Mouse (Mus musculus) CH12.LX (cell line): ENCODE data around the gene Tbc1d14. TPM values are rescaled to one million over a fixed set of nuclear protein-coding genes. Genes with fewer than 3 reads are reported as not detected.
A peak's percentile ranks its signal among the peaks of the same experiment; 100 is the strongest.

Experiments
- DNase-seq: peaks from one replicate; pipeline ENCODE4 v3.0.0-alpha.2; 2013; ENCODE audit errors: extremely low read depth
- H3K27ac ChIP-seq: 2 replicates; pipeline ENCODE4 v1.5.1; 2012; ENCODE audit warnings: low read depth, mild to moderate bottlenecking, control low read depth, moderate library complexity; ENCODE audit not compliant: insufficient read depth
- H3K27me3 ChIP-seq: replicated peaks from 2 replicates; pipeline ENCODE3; 2012; ENCODE audit warnings: inconsistent platforms
- H3K36me3 ChIP-seq, 2 experiments: replicated peaks in 1 of 2; 2 replicates each; pipeline versions ENCODE3 to v1.6.1; 2012; ENCODE audit warnings: inconsistent platforms in 1 of 2, low read length in 1 of 2, mild to moderate bottlenecking in 1 of 2, mixed read lengths in 1 of 2, moderate library complexity in 1 of 2; ENCODE audit not compliant: control insufficient read depth in 1 of 2, insufficient read depth in 1 of 2
- H3K4me1 ChIP-seq, 2 experiments: 2 replicates each; pipeline ENCODE4 v1.6.1; 2012; ENCODE audit warnings: inconsistent platforms in 1 of 2, moderate library complexity in 1 of 2; ENCODE audit not compliant: insufficient read depth in 2 of 2, control insufficient read depth in 1 of 2
- H3K4me2 ChIP-seq: 2 replicates; pipeline ENCODE4 v1.6.1; 2012; ENCODE audit warnings: low read depth, mild to moderate bottlenecking, control low read depth; ENCODE audit not compliant: poor library complexity, insufficient read depth, severe bottlenecking
- H3K4me3 ChIP-seq, 3 experiments: fragments of 150-350 bp in 1 of 3; sonication (generic) in 1 of 3; replicated peaks in 1 of 3; 2 replicates each; pipeline versions ENCODE3 to v1.5.1; 2011 to 2012; ENCODE audit warnings: low read depth in 2 of 3, low read length in 2 of 3, mild to moderate bottlenecking in 2 of 3, moderate library complexity in 2 of 3, control low read depth in 1 of 3, improper control_type of control experiment in 1 of 3, inconsistent platforms in 1 of 3, mixed read lengths in 1 of 3; ENCODE audit not compliant: poor library complexity in 1 of 3
- H3K79me2 ChIP-seq: replicated peaks from 2 replicates; pipeline ENCODE4 v1.6.1; 2012; ENCODE audit warnings: mild to moderate bottlenecking, moderate library complexity; ENCODE audit not compliant: control insufficient read depth, poor library complexity, insufficient read depth, severe bottlenecking; ENCODE audit errors: extremely low read depth
- H3K9ac ChIP-seq: 2 replicates; pipeline ENCODE4 v1.6.1; 2012; ENCODE audit warnings: low read depth, mild to moderate bottlenecking, control low read depth, moderate library complexity; ENCODE audit not compliant: insufficient read depth
- H3K9me3 ChIP-seq: replicated peaks from 2 replicates; pipeline ENCODE3; 2012; ENCODE audit warnings: low read length, inconsistent platforms, mixed read lengths
- CHD1 ChIP-seq: IDR thresholded peaks from 2 replicates; pipeline ENCODE4 v1.6.1; 2012; ENCODE audit warnings: low read depth, low read length, improper control_type of control experiment, inconsistent platforms
- CTCF ChIP-seq, 2 experiments: IDR thresholded peaks in 1 of 2; conservative IDR thresholded peaks in 1 of 2; 2 replicates each; pipeline ENCODE4 v1.5.1; 2011 to 2012; ENCODE audit warnings: low read depth in 2 of 2, low read length in 2 of 2, improper control_type of control experiment in 1 of 2, inconsistent platforms in 1 of 2, mild to moderate bottlenecking in 1 of 2, moderate library complexity in 1 of 2
- ELF1 ChIP-seq: IDR thresholded peaks from 2 replicates; pipeline ENCODE4 v1.6.1; 2014; ENCODE audit warnings: low read depth, mild to moderate bottlenecking, inconsistent platforms, low read length, improper control_type of control experiment
- EP300 ChIP-seq: IDR thresholded peaks from 2 replicates; pipeline ENCODE4 v1.6.1; 2011; ENCODE audit warnings: low read length, improper control_type of control experiment
- ETS1 ChIP-seq: conservative IDR thresholded peaks from 2 replicates; pipeline ENCODE4 v1.6.1; 2012; ENCODE audit warnings: low read depth, mild to moderate bottlenecking, inconsistent platforms, low read length, improper control_type of control experiment, moderate library complexity
- HCFC1 ChIP-seq: IDR thresholded peaks from 2 replicates; pipeline ENCODE4 v1.6.1; 2012; ENCODE audit warnings: low read depth, mild to moderate bottlenecking, inconsistent platforms, low read length, improper control_type of control experiment
- IRF4 ChIP-seq: IDR thresholded peaks from 2 replicates; pipeline ENCODE4 v1.6.1; 2014; ENCODE audit warnings: low read depth, mild to moderate bottlenecking, inconsistent platforms, low read length, improper control_type of control experiment
- JUN ChIP-seq: IDR thresholded peaks from 2 replicates; pipeline ENCODE4 v1.6.1; 2011; ENCODE audit warnings: low read depth, mild to moderate bottlenecking, low read length, improper control_type of control experiment, moderate library complexity; ENCODE audit not compliant: insufficient read depth
- KAT2A ChIP-seq: IDR thresholded peaks from 2 replicates; pipeline ENCODE4 v1.6.1; 2012; ENCODE audit warnings: low read length, improper control_type of control experiment, inconsistent platforms; ENCODE audit not compliant: insufficient replicate concordance
- MAFK ChIP-seq: IDR thresholded peaks from 2 replicates; pipeline ENCODE4 v1.6.1; 2011; ENCODE audit warnings: low read length, improper control_type of control experiment; ENCODE audit not compliant: insufficient replicate concordance
- MAX ChIP-seq: IDR thresholded peaks from 2 replicates; pipeline ENCODE4 v1.6.1; 2011; ENCODE audit warnings: low read length, improper control_type of control experiment
- MAZ ChIP-seq: IDR thresholded peaks from 2 replicates; pipeline ENCODE4 v1.6.1; 2012; ENCODE audit warnings: low read depth, mild to moderate bottlenecking, inconsistent platforms, low read length, improper control_type of control experiment, moderate library complexity
- MEF2A ChIP-seq: IDR thresholded peaks from 2 replicates; pipeline ENCODE4 v1.6.1; 2014; ENCODE audit warnings: low read depth, mild to moderate bottlenecking, inconsistent platforms, low read length, improper control_type of control experiment, borderline replicate concordance
- MYC ChIP-seq: IDR thresholded peaks from 2 replicates; pipeline ENCODE4 v1.6.1; 2011; ENCODE audit warnings: low read depth, mild to moderate bottlenecking, improper control_type of control experiment, low read length
- NRF1 ChIP-seq: IDR thresholded peaks from 2 replicates; pipeline ENCODE4 v1.6.1; 2014; ENCODE audit warnings: low read depth, mild to moderate bottlenecking, inconsistent platforms, low read length, improper control_type of control experiment, moderate library complexity
- PAX5 ChIP-seq: IDR thresholded peaks from 2 replicates; pipeline ENCODE4 v1.6.1; 2012; ENCODE audit warnings: low read length, inconsistent platforms, mixed read lengths
- POLR2AphosphoS2 ChIP-seq: IDR thresholded peaks from 2 replicates; pipeline ENCODE4 v1.6.1; 2011; ENCODE audit warnings: low read depth, low read length, improper control_type of control experiment
- RAD21 ChIP-seq: IDR thresholded peaks from 2 replicates; pipeline ENCODE4 v1.6.1; 2011; ENCODE audit warnings: low read depth, mild to moderate bottlenecking, low read length, improper control_type of control experiment, moderate library complexity
- RCOR1 ChIP-seq: conservative IDR thresholded peaks from 2 replicates; pipeline ENCODE4 v1.6.1; 2012; ENCODE audit warnings: low read depth, mild to moderate bottlenecking, inconsistent platforms, low read length, improper control_type of control experiment
- SIN3A ChIP-seq: IDR thresholded peaks from 2 replicates; pipeline ENCODE4 v1.6.1; 2012; ENCODE audit warnings: low read length, improper control_type of control experiment, inconsistent platforms
- SMC3 ChIP-seq: IDR thresholded peaks from 2 replicates; pipeline ENCODE4 v1.6.1; 2011; ENCODE audit warnings: low read depth, low read length, improper control_type of control experiment
- TCF12 ChIP-seq: IDR thresholded peaks from 2 replicates; pipeline ENCODE4 v1.6.1; 2014; ENCODE audit warnings: low read depth, mild to moderate bottlenecking, inconsistent platforms, low read length, improper control_type of control experiment
- USF1 ChIP-seq: IDR thresholded peaks from 2 replicates; pipeline ENCODE4 v1.6.1; 2014; ENCODE audit warnings: low read depth, mild to moderate bottlenecking, inconsistent platforms, low read length, improper control_type of control experiment
- USF2 ChIP-seq: conservative IDR thresholded peaks from 2 replicates; pipeline ENCODE4 v1.6.1; 2011; ENCODE audit warnings: low read depth, low read length, improper control_type of control experiment
- dilution Hi-C: fragments of 300-500 bp; cut with MboI; formaldehyde crosslinking; loops from 2 replicates; pipeline ENCODE4 v1.14.3; 2020; ENCODE audit warnings: low sequenced_read_pairs; ENCODE audit not compliant: extremely low pct_unique_long_range_greater_than_20kb, extremely low pct_ligation_motif_present
- in situ Hi-C: fragments of 300-500 bp; cut with MboI; formaldehyde crosslinking; loops from 3 replicates; pipeline ENCODE4 v1.14.3; 2019; ENCODE audit warnings: low sequenced_read_pairs, low pct_ligation_motif_present, low pct_unique_long_range_greater_than_20kb, mixed read lengths
- polyA plus RNA-seq: library from polyadenylated mRNA; unstranded; fragments of >175 nt; gene quantifications from 2 replicates; pipeline ENCODE4 v1.2.1, GENCODE M21; 2012; ENCODE audit warnings: low read depth; ENCODE audit not compliant: insufficient read length
- total RNA-seq, 2 experiments: library from RNA; depleted of rRNA; stranded (reverse); fragments of 300-350 nt in 1 of 2; fragments of >200 nt in 1 of 2; gene quantifications; 2 replicates each; pipeline ENCODE4 v1.2.3; 2012 to 2014

Gene Tbc1d14
- total and polyA plus RNA-seq, 3 experiments: 5.7 to 29.1 (median 10.1) TPM

DNA sequence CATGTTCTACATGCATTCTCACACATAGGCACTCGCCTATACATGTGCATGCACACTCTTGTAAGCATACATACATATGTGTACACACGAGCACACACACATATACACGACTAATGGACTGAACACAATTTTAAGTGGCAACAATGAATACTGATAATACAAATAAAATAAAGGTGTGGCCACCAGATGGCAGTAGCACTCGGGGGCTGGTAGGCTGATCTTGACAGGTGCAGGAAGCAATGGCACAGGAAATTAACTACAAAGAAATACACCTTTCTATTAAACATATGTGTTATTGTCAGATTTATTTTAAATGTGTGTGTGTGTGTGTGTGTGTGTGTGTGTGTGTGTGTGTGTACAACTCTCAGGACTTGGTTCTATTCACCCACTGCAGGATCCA lies 134.2 kb downstream of the Tbc1d14 start:
- no peaks in the 10 kb centered on the region for H3K79me2 ChIP-seq
- no peak overlapping the region for H3K4me3 ChIP-seq
- H3K27ac ChIP-seq: no peak overlapping the region
- H3K4me2 ChIP-seq: no peak overlapping the region
- no peak overlapping the region for H3K9ac ChIP-seq
- H3K36me3 ChIP-seq: no peaks in the 10 kb centered on the region
- H3K4me1 ChIP-seq: peaks cover 5 to 14% of the 10 kb centered on the region in 2 experiments; a peak in 3 of 4 replicates
- in situ Hi-C loops: no loop called here
- dilution Hi-C loops: no loop called here
- TF ChIP-seq IRF4 (no peak), RAD21 (peak; percentile 67), MAZ (peak; percentile 29; the same call in 1 of the 2 replicates), HCFC1 (no peak), NRF1 (no peak), MAFK (no peak), CTCF (conservative IDR thresholded peaks at IDR 0.05 in 1 of 2, IDR thresholded peaks at IDR 0.05 in 1 of 2; ENCODE audit: low read depth in 2 of 2, low read length in 2 of 2) (peak; percentile 64 to 80), MAX (no peak), KAT2A (no peak), MEF2A (no peak), SMC3 (peak; percentile 72), SIN3A (no peak), POLR2AphosphoS2 (no peak), RCOR1 (no peak), MYC (no peak), USF1 (no peak)
- H3K9me3 ChIP-seq: no peaks in the 10 kb centered on the region
- peak; percentile 42 for DNase-seq
- peaks cover 25% of the 10 kb centered on the region for H3K27me3 ChIP-seq

GRCm38 (mm10) chr5:36457706-36458105 lies 135.4 kb downstream of the Tbc1d14 start:
- TF ChIP-seq JUN (no peak), EP300 (no peak), USF2 (no peak), CTCF (conservative IDR thresholded peaks at IDR 0.05 in 1 of 2, IDR thresholded peaks at IDR 0.05 in 1 of 2; ENCODE audit: low read depth in 2 of 2, low read length in 2 of 2) (no peak), MYC (no peak), ETS1 (no peak), TCF12 (no peak), MEF2A (no peak), MAFK (no peak), HCFC1 (no peak), CHD1 (no peak), PAX5 (no peak), ELF1 (no peak)
- Histone ChIP-seq H3K4me2 (no peak overlapping the region), H3K27ac (no peak overlapping the region), H3K4me1 (peaks cover 2% of the 10 kb centered on the region in 2 experiments; a peak in 2 of 4 replicates), H3K9me3 (no peaks in the 10 kb centered on the region), H3K4me3 (no peak overlapping the region), H3K36me3 (no peaks in the 10 kb centered on the region), H3K9ac (no peak overlapping the region), H3K79me2 (no peaks in the 10 kb centered on the region), H3K27me3 (peaks cover 33% of the 10 kb centered on the region)
- dilution Hi-C loops: no loop called here
- in situ Hi-C loops: no loop called here
- no peak for DNase-seq
